Mouse (Mus musculus) G1E (cell line): Measurements from ENCODE around the gene Glcci1. TPM values are rescaled to one million over a fixed set of nuclear protein-coding genes. Genes with fewer than 3 reads are reported as not detected.
A peak's percentile ranks its signal among the peaks of the same experiment; 100 is the strongest.

Experiments used
- ATAC-seq: 2 replicates; pipeline ENCODE4 v1.8.0; 2016; ENCODE audit warnings: mild to moderate bottlenecking; ENCODE audit not compliant: insufficient number of reproducible peaks, poor library complexity, low FRiP score, severe bottlenecking; ENCODE audit errors: extremely low read depth
- DNase-seq: peaks from one replicate; pipeline ENCODE4 v3.0.0; 2012; ENCODE audit warnings: low spot score
- H3K27me3 ChIP-seq: 2 replicates; pipeline ENCODE4 v1.6.1; 2012; ENCODE audit warnings: mild to moderate bottlenecking, low read length, inconsistent platforms; ENCODE audit not compliant: insufficient read depth
- H3K36me3 ChIP-seq: replicated peaks from 2 replicates; pipeline ENCODE3; 2012; ENCODE audit warnings: mild to moderate bottlenecking, inconsistent platforms
- H3K4me1 ChIP-seq: 2 replicates; pipeline ENCODE4 v1.6.1; 2012; ENCODE audit warnings: low read depth, low read length, inconsistent platforms, mixed read lengths; ENCODE audit not compliant: insufficient read depth
- H3K4me3 ChIP-seq: 2 replicates; pipeline ENCODE4 v1.5.1; 2012; ENCODE audit warnings: low read depth, mild to moderate bottlenecking, inconsistent platforms, low read length, moderate library complexity, mixed read lengths
- H3K9me3 ChIP-seq: replicated peaks from 2 replicates; pipeline ENCODE4 v1.6.1; 2012; ENCODE audit warnings: inconsistent platforms
- CTCF ChIP-seq: IDR thresholded peaks from 2 replicates; pipeline ENCODE4 v1.5.1; 2012; ENCODE audit warnings: low read depth, low read length, inconsistent platforms, mixed read lengths
- GATA1 ChIP-seq: IDR thresholded peaks from 2 replicates; pipeline ENCODE4 v1.6.1; 2012; ENCODE audit warnings: borderline replicate concordance, low read length, inconsistent platforms, mixed read lengths
- GATA2 ChIP-seq: IDR thresholded peaks from 2 replicates; pipeline ENCODE4 v1.6.1; 2012; ENCODE audit warnings: low read depth, low read length, inconsistent platforms, borderline replicate concordance
- POLR2AphosphoS5 ChIP-seq: IDR thresholded peaks from 2 replicates; pipeline ENCODE4 v1.6.1; 2012; ENCODE audit warnings: low read depth, low read length, inconsistent platforms; ENCODE audit not compliant: insufficient replicate concordance
- TAL1 ChIP-seq: conservative IDR thresholded peaks from 2 replicates; pipeline ENCODE4 v1.6.1; 2012; ENCODE audit warnings: low read depth, low read length, inconsistent platforms, mixed read lengths
- polyA plus RNA-seq: library from polyadenylated mRNA; stranded (reverse); fragments of >175 nt; gene quantifications from 2 replicates; pipeline ENCODE4 v1.2.3, GENCODE M21; 2012
- total RNA-seq, 2 experiments: library from RNA; stranded (forward) in 1 of 2; stranded (reverse) in 1 of 2; fragments of 200-1000 nt in 1 of 2; fragments of >200 nt in 1 of 2; fragmentation: Nextera tagmentation in 1 of 2; gene quantifications; 2 replicates each; pipeline ENCODE4 v1.2.3; 2014 to 2017

Glcci1 gene
- total and polyA plus RNA-seq, 3 experiments = 19.0 to 85.9 (median 37.4) TPM

GRCm38 (mm10) chr6:8484437-8485275, 24.7 kb upstream of the Glcci1 start:
- peak; percentile 4; the same call in 1 of the 2 replicates for ATAC-seq
- no peak for DNase-seq
- TF ChIP-seq CTCF (no peak), TAL1 (0 out of 2 replicates have a peak, but pooled peaks have one; percentile 18)
- H3K36me3 ChIP-seq = peaks cover 7% of the 10 kb centered on the region
- H3K4me3 ChIP-seq = peak overlapping the region; percentile 33; the same call in 1 of the 2 replicates
- peaks cover 65% of the 10 kb centered on the region for H3K4me1 ChIP-seq
- no peaks in the 10 kb centered on the region for H3K27me3 ChIP-seq
- H3K9me3 ChIP-seq = no peaks in the 10 kb centered on the region

DNA sequence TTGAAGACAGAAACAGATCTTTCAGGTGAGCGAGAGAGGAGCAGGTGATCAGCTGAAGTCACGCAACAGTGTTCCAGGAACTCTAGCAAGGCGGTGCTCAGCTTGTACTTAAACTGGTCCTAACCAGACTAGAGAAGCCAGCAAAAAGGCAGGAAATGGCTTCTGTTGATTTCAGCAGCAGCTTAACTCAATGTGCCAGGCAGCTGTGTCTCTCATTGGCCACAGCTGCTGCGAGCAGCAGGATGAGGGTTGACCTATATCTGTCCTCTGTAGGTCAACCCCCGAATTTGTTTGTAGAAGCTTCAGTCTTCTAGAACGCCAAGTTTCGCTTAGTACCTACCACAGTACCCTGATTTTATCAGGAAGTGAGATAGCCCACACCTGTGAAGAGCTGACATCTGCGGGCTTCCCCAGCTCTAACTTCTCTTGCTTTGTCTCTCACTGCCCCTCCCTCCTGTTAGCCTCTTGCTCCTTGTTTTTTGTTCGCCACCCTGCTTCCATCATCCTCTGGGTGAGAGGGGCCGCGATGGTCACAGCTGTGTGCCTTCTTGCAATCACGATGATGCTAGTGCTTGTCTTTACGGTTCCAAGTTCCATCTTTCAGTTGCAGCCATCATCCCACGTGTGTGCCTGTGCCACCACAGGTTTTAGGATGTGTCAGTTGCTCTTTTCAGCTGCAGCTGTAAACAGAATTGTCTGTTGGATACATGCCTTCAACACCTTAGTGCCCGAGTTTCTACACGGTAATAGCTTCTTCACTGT, 23.8 kb upstream of the Glcci1 start:
- DNase-seq (no peak), ATAC-seq (no peak)
- no peaks in the 10 kb centered on the region for H3K27me3 ChIP-seq
- peak overlapping the region; percentile 68; the same call in 1 of the 2 replicates for H3K4me3 ChIP-seq
- H3K9me3 ChIP-seq = no peaks in the 10 kb centered on the region
- TF ChIP-seq CTCF = no peak
- no peak for TF ChIP-seq GATA2
- no peak for TF ChIP-seq GATA1
- TF ChIP-seq POLR2AphosphoS5 = no peak
- no peak for TF ChIP-seq TAL1
- peaks cover 68% of the 10 kb centered on the region for H3K4me1 ChIP-seq
- peaks cover 7% of the 10 kb centered on the region for H3K36me3 ChIP-seq

DNA sequence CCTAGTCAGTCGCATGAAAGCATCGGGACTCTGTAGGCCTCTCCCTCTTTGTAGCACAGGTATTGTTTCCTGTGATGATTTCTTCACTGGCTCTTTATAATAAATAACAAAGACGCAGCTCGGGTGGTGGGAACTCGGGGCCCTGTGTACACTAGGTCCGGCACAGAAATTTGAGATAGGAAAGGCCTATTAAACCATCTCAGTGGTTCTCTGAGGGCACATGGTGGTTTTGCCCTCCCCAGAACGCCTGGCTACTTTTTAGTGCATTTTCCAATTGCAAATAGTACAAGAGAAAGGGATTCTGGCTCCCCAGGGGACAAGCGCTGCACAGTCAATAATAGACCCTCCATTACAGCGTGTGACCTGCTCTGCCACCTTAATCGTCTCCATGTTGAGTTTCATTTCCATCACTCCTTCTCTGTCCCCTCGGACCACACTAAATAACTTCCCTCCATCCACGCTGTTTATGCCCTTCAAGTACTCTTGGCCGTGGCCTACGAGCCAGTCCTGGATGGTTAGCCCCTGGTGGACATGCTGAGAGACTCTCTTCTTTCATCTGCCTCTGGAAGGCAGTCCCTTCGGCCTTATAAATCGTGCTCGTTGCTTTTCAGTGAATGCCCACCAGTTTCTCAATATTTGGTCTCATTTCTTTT, 22.9 kb upstream of the Glcci1 start:
- DNase-seq = no peak
- no peaks in the 10 kb centered on the region for H3K9me3 ChIP-seq
- H3K4me3 ChIP-seq = peak overlapping the region; percentile 68
- peaks cover 7% of the 10 kb centered on the region for H3K36me3 ChIP-seq
- no peaks in the 10 kb centered on the region for H3K27me3 ChIP-seq
- TF ChIP-seq GATA2 (no peak), POLR2AphosphoS5 (no peak), TAL1 (no peak), GATA1 (no peak), CTCF (no peak)
- H3K4me1 ChIP-seq = peaks cover 66% of the 10 kb centered on the region
- ATAC-seq = no peak

DNA sequence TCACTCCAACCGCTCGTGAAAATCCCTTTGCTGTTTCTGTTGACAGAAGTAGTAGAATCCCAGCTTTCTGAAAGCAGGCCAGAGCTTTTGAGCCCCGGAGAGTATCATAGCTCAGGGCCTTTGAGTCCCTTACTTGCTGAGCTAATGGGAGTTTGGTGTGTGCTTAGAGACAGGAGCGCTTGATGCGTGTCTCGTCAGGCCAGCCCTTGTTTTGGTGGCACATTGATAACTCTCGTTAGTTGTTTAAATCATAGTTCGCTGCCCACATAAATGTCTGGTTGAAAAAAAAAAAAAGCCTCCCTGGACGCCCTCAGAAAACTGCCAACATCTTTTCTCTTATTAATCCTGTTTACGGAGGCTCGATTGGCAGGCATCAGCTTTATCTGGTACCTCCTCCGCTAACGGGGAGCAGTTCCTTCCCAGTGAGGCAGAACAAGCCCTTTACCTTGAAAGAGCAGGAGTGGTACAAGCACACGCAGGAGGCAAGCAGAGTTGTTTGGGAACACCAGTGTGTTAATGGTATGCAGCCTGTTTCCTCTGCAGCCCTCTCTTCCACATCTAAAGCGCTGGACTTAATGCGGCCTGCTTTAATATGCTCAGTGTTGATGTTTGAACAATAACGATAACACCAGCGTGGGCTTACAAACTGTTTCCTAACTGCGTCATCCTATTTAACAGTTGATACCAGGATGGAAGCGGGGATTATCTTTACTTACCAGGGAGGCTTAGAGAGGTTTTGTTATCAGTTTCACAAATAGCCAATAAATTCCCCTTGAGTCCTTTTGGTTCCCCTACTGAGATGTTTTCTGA, 22.2 kb upstream of the Glcci1 start:
- DNase-seq = peak; percentile 59
- TF ChIP-seq CTCF (no peak), TAL1 (peak; percentile 95), GATA2 (peak; percentile 90), GATA1 (no peak), POLR2AphosphoS5 (peak; percentile 71; the same call in 1 of the 2 replicates)
- H3K9me3 ChIP-seq = no peaks in the 10 kb centered on the region
- H3K4me3 ChIP-seq = peak overlapping the region; percentile 68
- peaks cover 6% of the 10 kb centered on the region for H3K36me3 ChIP-seq
- no peaks in the 10 kb centered on the region for H3K27me3 ChIP-seq
- ATAC-seq = peak; percentile 73
- peaks cover 67% of the 10 kb centered on the region for H3K4me1 ChIP-seq

- Histone ChIP-seq H3K4me3 (peak overlapping the region; percentile 54; the same call in 1 of the 2 replicates), H3K27me3 (no peaks in the 10 kb centered on the region), H3K9me3 (no peaks in the 10 kb centered on the region), H3K36me3 (peaks cover 5% of the 10 kb centered on the region), H3K4me1 (peaks cover 71% of the 10 kb centered on the region)
- ATAC-seq (no peak), DNase-seq (no peak)
- no peak for TF ChIP-seq POLR2AphosphoS5
- TF ChIP-seq TAL1 = no peak
- TF ChIP-seq GATA1 = no peak
- no peak for TF ChIP-seq GATA2
- no peak for TF ChIP-seq CTCF
Observed at GRCm38 (mm10) chr6:8488249-8488648, 21.2 kb upstream of the Glcci1 start.
